Mouse (Mus musculus): ENCODE data around the gene Cyp17a1.

Gene Cyp17a1

DNA sequence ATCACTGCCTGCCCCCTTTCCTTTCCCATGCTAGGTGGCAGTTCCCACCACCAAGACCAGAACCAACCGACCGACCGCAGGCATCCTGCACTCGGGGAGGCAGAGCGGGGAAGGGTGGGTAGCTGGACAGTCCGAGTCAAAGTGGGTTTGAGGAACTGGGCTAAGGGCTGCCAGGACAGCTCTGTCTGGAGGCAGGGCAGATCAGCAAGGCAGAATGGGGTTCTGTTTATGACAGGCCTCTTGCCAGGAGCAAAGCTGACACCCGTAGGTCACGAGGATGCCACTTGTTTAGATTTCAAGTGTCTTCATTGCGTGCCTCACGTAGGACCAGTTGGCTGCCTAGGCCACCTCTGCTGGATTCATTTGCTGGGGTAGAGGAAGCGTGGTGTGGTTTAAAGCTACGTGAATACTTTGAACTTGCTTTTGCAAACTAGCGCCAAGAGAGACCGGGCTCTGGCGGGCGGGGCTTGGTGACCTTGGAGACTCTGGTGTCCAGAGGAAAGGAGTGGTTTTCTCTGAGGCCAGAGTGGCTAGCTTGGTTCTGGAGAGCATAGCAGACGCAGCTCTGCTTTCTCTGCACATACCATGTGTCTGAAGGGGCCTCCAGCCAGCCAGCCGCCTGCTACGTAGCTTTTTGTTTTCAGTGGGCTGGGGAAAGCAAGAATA lies 31.4 kb downstream of the Cyp17a1 start:
- DNase-seq (ENCODE audit: low spot score), result peak; percentile 28

DNA sequence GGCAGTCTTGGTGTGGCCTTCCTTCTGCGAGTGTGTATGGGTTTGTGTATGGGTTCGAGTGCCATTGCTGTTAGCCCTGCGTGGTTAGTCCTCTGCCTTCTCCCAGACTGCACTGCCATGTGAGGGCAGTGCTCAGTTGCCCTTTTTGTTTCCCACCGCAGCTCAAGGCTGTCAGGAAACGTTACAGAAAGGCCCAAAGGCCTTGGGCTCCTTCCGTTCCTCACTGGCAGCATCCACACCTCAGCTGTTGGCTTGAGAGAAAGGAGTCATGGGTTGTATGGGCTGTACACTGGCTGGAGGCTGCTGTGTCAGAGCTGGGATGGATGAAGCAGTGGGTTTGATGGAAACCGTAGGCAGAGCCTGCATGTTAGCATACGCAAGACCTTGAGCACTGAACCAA lies 32.2 kb downstream of the Cyp17a1 start:
- no peak for DNase-seq (ENCODE audit: low spot score)

DNA sequence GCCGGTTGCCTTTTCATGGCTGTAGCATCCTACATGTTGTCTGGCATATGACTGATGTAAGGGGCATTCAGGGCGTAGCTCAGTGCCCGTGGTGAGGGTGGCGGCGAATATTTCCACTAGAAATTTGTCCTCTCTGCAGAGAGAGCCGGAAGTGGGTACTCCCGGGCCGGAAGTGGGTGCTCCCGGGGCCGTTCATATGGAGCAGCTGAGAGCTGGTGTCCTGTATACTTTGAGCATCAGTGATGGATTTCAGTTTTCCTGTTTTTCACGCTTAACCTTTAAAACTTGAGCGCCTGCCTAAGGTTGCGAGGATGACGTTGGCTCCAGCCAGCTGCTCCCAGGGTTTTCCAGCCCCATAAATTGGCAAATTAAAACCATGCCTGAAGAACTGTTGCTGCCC lies 33.5 kb downstream of the Cyp17a1 start:
- DNase-seq (ENCODE audit: low spot score), result no peak

GRCm38 (mm10) chr19:46639053-46639452 lies 33.9 kb downstream of the Cyp17a1 start:
- no peak for DNase-seq (ENCODE audit: low spot score)

GRCm38 (mm10) chr19:46637598-46637997 lies 35.4 kb downstream of the Cyp17a1 start:
- no peak for DNase-seq (ENCODE audit: low spot score)

GRCm38 (mm10) chr19:46635766-46636165 lies 37.2 kb downstream of the Cyp17a1 start:
- DNase-seq (ENCODE audit: low spot score), result no peak

GRCm38 (mm10) chr19:46631637-46632036 lies 41.3 kb downstream of the Cyp17a1 start:
- no peak for DNase-seq (ENCODE audit: low spot score)

DNA sequence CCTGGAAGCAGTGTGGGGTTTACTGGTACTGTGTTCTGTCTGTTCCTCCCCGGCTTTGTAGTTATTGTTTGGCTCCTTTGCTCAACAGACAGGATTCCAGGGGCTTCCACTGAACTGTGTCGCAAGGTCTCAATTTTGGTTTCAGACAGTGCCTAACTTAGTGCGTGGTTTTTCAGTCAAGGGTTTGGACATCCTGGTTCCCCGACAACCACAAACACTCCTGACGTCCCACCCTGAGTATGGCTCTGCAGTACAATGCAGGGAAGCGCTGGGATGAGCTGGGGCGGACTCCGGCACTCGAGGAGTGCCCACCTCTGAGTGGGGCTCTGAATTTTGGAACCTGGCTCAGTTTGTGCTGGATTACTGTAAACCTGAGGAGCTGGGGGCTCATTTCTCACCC lies 43.2 kb downstream of the Cyp17a1 start:
- DNase-seq (ENCODE audit: low spot score), result no peak

DNA sequence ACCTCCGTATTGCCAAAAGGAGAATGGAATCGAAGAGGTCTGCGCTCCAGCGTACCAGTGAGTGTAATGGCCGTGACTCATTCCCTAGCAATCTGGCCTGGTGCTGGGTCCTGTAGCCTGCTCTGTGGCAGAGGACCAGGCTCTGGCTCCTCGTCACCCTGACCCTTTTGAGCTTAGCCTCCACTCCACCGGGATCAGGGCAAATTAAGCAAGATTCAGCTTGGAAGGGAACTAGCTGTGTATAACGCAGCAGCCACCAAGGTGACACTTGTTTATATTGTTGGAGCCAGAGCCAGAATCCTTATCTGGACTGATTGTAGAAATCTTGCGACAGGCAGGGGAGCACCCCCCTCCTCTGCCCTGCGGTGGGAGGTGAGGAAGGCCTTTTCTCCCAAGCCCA lies 44.6 kb downstream of the Cyp17a1 start:
- no peak for DNase-seq (ENCODE audit: low spot score)

DNA sequence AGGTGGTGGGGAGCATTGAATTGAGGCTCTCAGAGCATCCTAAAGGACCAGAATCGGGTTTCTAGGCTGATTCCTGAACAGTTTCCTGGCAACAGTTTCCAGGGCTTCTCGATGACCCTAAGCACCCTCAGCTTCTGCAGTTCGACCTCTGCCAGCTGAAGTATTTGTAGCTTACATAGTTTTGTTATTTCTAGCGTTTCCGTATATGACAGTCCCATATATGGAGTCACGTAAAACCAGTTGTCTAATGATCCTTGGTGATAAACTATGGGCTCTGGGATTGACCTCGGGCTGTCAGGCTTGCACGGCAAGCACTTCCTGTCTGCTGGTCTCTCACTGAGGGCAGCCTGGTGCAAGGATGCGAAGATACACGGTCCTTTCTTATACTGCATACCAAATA lies 47.5 kb downstream of the Cyp17a1 start:
- DNase-seq (ENCODE audit: low spot score), result no peak

- no peak for DNase-seq (ENCODE audit: low spot score)
Measured at GRCm38 (mm10) chr19:46625015-46625414, 48.0 kb downstream of the Cyp17a1 start.

DNA sequence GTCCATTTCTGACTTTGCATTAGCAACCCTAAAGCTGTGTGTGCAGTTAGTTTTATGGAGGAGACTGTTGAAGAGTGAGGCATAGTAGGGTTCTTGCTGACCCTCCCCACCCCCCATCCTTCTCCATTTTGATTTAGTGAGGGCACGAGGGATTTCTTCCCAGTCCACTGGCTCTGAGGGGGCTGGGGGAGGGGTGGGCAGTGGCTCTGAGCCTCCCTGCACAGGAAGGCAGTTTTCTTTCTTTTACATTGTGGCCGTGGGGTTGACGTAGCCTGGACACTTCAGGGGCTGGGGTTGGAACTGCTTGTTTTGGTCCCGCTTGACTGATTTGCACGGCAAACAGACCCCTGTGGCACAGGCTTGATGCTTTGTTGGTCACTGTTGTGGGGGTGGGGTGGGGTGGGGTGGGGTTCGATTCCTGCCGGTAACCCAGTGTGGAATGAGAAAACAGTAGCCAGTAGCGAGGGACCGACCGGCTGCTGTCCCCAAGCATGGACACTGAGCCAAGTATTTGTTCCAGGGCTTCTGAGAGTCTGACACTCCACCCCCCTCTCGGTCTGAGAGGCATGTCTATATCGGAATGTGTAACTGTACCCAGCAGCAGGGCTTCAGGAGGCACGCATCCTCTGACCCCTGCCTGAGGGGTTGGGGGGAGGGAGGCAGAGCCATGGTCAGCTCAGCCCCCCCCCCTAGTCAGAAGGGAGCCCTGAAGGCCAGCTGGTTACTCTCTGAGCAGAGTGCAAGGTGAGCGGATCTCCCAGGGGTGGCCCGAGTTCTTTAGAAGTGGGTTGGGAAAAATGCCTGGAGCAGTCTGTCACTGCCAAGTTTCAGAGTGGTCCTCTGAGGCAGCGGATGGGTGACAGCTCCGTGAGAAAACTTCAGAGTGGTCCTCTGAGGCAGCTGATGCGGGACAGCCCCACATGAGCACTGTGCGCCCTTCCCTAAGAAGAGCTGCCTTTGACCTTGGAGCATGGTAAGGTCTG lies 48.9 kb downstream of the Cyp17a1 start:
- DNase-seq (ENCODE audit: low spot score), result no peak

DNA sequence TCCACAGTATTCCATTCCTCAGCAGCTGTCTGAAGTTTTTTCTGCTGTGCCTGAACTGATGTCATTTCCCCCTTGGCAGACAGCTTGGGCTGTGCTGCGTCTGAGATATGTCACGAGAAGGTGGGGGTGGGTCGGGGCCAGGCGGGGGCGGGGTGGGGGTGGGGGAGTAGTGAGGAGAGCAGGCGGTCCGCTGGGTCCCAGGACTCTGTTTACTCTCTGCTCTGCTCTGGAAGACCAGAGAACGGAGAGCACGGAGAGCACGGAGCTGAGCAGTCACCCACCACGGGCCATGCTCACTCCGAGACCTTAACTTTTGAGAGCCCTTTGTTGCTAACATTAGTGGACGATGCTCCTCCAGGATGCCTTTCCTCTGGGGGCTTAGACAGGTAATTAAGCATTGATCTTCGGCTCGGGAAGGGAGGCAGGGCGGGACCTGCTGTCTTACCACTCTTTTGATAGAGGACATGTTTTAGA lies 49.7 kb downstream of the Cyp17a1 start:
- no peak for DNase-seq (ENCODE audit: low spot score)

GRCm38 (mm10) chr19:46622659-46623193 lies 50.2 kb downstream of the Cyp17a1 start:
- no peak for DNase-seq (ENCODE audit: low spot score)

GRCm38 (mm10) chr19:46621236-46622183 lies 51.5 kb downstream of the Cyp17a1 start:
- no peak for DNase-seq (ENCODE audit: low spot score)

- DNase-seq (ENCODE audit: low spot score), result peak; percentile 83
Measured at GRCm38 (mm10) chr19:46620016-46620808, 52.8 kb downstream of the Cyp17a1 start.

DNA sequence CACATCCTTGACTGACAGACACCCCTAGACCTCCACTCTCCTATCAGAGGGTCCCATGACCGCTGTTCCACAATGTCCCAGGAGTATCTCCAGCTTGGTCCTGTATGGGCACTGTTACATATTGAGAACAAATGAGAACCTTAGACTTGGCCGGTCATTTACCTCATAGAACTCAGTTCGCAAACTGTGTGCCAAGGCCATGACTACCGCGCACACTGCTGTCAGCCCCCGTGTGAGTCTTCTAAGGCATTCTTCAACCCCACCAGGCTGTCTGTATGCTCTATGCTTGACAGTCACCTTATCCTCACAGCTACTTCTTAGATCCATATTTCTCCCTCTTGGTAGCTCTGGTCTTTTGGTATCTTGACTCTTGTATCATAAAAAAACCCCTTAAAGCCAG lies 53.5 kb downstream of the Cyp17a1 start:
- DNase-seq (ENCODE audit: low spot score), result no peak

DNA sequence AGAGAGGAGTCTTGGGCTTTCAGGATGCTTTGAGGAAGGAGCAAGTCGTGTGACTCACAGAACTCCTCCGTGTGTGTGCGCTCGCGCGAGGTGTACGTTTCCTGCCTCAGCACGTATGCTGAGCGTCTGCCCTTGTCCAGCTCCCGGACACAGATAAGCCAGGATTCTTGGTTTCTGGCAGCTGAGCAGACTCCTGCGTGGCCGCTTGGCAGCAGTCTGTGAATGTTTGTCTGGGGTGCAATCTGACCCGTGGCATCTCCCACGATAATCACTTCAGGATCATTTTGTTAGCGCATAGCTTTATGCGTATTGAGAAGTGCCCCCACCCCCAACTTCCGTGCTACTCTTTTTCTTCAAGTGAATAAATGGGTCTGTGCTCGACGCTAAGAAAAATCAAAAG lies 54.0 kb downstream of the Cyp17a1 start:
- peak; percentile 16 for DNase-seq (ENCODE audit: low spot score)

DNA sequence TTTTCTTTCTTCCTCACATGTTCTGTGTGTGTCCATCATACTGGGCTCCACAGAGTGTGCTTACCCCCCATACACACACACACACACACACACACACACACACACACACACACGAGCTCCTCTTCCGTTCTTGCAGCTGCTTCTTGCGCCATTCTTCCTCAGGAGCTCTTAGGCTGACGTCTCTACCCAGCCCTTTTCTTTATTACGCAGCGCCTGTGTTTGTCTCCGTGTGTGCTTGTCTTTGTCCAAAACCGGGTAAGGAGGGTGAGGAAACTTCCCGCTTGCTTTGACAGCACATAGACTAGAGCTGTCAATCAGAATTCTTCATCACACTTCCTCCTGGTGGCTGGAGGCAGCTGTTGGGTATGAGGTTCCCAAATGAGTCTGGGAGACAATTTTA lies 54.6 kb downstream of the Cyp17a1 start:
- DNase-seq (ENCODE audit: low spot score), result peak; percentile 52

GRCm38 (mm10) chr19:46617361-46617760 lies 55.6 kb downstream of the Cyp17a1 start:
- peak; percentile 63 for DNase-seq (ENCODE audit: low spot score)
